Mouse (Mus musculus): Measurements from ENCODE around the gene Lgals7.
"Not testable (repeated sequence)": the region's sequence is repeated elsewhere in the genome, so short reads cannot be mapped to it uniquely, and the experiment has no call there.

Lgals7 gene

DNA sequence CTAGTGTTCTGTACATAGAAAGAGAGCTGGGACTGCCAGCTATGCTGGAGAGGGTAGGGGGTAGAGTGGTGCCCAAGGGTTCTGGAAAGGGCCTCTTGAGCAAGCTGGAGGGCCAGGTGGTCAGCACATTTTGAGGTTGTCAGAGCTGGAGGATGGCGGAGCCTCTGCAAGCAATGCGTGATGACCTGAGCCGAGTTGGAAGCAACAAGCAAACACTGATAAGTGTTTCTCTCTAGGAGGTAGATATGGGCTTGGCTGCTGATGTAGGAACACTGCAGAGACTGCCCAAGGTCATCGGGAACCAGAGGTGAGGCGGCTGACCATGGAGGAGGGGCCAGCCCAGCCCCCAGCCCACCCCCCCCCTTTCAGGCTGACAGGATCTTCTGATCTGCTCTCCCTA is 32.7 kb upstream of the Lgals7 start:
- DNase-seq (ENCODE audit: low spot score), result no peak

DNA sequence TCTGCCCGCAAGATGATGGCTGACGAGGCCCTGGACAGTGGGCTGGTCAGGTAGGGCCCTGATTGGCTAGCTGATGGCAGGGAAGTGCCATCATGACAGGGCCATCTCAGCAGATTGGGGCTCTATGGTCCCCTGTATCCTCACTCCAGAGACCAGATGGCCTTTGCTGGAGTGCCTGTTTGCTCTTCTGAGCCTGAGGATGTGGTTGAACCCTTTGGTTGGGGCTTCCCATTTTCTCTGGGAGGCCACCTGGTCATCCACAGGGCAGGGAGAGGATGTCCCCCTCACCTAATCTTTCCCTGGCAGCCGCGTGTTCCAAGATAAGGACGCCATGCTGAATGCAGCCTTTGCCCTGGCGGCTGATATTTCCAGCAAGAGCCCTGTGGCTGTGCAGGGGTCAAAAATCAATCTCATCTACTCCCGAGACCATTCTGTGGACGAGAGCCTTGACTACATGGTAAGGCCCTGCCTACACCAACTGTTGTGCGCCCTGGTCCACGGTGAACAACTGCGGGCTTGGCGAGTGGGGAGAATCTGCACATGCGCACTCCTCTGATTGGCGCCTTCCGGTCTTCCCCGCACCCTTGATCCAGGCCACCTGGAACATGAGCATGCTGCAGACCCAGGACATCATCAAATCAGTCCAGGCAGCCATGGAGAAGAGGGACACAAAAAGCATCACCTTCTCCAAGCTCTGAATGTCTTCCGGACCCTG is 32.1 kb upstream of the Lgals7 start:
- DNase-seq (ENCODE audit: low spot score), result no peak

DNA sequence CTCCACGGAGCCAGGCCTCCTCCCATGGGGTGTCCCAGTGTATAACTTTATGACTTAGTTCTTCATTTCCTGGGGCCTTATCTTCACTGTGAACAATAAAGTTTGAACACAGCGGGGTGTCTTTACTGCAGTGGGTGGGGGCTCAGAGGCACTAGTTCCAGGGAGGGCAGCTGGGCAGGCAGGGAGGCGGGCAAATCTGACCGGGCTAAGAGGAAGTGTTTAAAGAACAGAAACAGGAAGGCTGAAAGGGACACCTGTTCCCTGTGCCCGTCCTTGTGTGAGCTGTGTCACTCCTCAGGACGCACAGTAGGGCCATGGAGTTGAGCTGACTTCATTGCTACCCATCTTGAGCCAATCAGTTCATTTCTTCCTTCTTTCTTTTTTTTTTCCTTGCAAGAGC is 31.5 kb upstream of the Lgals7 start:
- no peak for DNase-seq (ENCODE audit: low spot score)

DNA sequence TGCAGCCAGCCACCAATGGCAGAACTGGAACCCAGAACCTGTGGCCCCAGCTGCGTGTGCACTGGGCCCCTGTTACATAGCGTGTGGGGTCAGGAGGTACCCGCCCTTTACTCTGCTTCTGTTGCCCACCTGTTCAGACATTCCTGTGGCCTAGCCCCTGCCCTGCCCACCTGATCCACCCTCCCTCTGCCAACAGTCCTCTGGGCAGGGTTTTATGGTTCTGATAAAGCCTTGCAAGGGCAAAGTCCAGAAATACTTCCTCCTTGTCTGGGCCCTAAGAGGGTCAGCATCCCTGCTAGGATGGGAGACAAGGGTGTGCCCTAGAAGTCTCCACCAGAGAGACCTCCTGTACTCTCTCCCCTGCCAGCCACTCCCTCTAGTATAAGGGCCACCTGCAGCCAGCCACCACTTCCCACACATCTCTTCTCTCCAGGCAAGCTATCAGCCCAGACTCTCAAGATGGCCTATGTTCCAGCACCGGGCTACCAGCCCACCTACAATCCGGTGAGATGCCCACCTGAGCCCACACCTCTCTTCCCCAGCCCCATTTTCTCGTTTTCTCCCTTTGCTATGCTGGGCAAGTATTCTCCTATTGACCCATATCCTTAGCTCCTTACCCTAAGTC is 29.8 kb upstream of the Lgals7 start, which contains the start of gene Lgals4:
Gene Lgals4 (plus strand): TSS at position 132 of the 625 bp plus-strand sequence.
- DNase-seq (ENCODE audit: low spot score), result no peak

DNA sequence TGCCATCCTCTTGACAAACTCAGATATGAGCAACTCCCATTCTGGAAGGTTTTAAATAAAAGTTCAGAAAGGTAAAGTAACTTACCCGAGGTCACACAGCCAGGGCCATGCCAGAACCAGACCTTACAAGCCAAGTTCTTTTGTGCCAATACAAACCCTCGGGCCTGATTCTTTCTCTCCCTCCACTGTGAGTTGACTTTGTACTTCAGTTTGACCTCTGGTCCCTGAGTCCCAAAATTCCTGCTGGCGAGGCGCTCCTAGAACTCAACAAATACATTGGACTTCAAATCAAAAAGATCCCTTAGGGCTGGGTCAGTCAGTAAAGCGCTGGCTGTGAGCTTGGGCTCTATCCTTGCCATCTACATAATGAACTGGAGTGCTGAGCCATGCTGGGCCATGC is 26.7 kb upstream of the Lgals7 start:
- no peak for DNase-seq (ENCODE audit: low spot score)

DNA sequence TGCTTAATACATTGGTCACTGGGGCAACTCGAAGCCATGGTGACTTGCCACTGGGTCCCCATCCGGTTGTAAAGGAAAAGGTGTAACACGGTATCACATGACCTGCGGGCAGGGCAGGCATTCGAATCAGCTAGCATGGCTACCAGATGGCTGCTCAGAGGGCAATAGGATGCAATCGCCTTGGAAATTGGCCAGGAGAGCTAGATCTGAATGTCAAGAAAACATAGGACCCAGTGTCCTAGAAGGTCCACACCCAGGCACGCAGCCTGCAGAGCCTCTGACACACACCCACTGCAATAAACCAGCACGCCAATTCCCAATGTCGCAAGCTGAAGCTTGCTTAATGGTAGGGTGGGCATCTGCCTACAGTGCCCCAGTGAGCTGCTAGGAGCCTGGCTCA is 25.3 kb upstream of the Lgals7 start:
- peak; percentile 68 for DNase-seq (ENCODE audit: low spot score)

DNA sequence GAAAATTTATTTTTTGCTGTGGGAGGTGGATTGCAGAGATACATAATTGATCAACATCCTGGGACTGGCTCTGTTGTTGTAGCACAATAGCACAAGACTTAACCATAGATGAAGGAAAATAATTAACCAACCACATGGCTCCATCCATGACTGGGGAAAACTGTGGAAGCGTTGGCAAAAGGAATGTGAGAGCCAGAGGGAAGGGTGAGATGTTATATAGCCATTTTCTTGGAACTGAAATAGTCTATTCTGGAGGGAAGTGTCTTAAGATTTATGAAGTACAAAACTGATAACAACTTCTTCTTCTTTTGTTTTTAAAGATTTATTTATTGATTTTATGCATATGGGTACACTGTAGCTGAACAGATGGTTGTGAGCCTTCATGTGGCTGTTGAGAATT is 16.4 kb upstream of the Lgals7 start:
- DNase-seq (ENCODE audit: low spot score), result no peak

DNA sequence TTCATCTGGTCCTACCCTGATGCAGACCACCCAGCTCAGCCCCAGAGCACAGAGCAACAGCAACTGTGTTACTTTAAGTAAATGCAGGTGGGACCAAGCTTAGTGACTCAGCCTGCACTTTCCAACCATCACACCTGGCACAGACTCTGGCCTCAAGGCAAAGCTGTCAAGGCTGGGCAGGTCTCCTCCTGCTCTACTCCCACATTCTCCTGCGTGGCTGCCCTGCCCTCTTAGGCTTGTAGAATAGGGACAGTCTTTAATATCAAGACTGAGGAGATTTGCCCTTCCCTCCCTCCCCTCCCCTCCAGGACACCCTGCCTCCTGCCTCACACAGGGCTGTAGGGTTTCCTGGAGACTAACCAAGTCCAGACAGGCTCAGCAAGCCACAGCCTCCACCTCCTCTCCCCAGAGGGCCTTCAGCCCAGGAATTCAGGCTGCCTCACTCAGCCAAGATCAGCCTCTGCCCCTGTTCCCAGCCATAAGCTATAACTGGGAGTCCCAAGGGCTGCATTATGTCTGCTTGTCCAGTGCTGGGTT is 13.9 kb upstream of the Lgals7 start:
- peak; percentile 29 for DNase-seq (ENCODE audit: low spot score)

DNA sequence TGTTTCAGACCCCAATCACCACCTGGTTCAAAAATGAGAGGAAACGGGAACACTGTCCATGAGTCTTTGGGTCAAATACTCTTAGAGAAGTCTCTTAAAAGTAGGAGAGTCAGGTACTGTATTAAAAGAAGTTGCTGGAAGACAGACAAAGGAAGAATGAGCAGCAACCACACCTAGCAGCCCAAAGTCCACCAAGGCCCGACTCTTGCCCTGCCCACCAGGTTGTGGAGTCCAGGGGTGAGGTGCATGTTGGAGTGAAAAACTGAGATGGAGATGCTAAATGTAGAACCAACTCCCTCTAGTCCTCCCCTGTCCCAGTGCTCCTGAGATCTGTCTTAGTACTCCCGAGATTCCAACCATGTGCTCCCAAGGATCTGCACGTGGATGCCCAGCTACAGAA is 13.0 kb upstream of the Lgals7 start:
- DNase-seq (ENCODE audit: low spot score), result no peak

DNA sequence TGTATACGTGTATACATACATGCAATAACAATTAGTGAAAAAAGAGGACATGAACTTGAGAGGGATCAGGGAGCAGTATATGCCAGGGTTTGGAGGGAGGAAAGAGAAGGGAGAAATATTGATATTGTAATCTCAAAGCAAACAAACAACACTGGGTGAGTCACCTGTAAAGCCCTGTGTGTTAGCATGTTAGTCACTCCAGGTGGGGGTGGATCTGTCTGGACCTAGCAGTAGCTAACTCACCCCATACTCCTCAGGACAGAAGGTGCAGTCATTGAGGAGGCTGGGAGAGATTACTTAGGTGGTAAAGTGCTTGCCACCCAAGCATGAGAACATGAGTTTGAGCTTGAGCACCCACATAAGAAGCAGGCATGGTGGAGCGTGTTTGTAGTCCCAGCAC is 3.7 kb upstream of the Lgals7 start:
- DNase-seq (ENCODE audit: low spot score), result no peak

DNA sequence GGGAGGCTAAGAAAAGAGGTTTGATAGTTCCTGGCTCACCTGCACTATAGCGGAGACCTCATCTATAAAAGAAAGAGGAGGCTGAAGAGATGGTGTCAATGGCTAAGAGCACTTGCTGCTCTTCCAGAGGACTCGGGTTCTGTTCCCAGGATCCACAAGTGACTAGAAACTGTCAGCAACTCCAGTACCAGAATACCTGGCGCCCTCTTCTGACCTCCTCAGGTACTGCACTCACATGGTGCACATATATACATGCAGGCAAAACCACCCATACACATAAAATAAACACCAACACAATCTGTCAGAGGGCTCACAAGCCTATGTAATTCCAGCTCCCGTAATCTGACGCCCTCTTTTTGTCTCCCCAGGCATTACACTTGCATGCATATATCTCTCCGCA is 2.8 kb upstream of the Lgals7 start:
- no peak for DNase-seq (ENCODE audit: low spot score)

DNA sequence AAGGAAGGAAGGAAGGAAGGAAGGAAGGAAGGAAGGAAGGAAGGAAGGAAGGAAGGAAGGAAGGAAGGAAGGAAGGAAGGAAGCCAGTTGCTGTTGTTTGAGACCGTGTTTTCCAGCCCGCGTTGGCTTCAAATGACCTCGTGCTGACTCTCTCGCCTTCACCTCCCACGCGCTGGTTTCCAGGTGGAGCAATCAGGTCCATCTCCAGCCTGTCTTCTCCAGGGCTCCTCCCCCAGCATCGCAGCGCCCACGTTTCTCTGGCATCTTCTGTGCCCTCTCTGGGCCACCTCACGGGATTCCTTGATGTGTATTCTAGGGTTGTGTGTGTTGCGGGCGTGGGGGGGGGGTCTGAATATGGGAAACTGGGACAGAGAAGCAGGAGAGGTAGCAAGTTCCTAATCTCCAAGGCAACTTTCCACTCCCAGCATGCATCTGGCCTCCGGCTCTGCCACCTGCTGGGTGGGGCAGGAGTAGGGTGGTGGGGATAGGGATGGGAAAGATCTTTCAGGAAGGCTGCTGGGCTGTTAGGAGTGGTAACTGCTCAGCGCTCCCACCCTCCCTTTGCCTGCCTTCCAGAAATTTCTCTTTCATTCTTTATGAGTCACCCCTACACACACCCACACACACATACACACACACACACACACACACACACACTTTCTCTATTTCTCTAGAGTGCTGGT is 695 bp upstream of the Lgals7 start:
- DNase-seq (ENCODE audit: low spot score), result no peak

DNA sequence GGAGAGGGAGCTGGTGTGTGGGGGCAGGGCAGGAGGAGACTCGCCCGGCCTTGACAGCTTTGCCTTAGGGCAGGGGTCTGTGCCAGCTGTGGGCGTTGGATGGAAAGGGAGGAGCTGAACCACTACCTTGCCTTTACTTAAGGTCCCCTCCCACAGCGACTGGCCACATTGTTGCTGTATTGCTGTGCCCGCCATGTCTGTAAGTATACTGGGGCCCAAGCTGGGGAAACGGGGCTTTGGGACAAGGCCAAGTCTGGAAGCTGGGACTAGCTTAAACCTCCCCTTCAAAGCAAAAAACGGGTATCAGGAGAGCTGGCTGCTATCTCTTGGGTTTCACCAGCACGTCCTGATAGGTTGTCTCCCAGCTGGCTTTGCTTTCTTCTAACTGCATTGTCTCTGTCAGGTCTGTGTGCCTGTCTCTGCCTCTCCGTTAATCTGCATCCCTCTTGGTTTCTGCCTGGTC is 666 bp downstream of the Lgals7 start:
- no peak for DNase-seq (ENCODE audit: low spot score)

DNA sequence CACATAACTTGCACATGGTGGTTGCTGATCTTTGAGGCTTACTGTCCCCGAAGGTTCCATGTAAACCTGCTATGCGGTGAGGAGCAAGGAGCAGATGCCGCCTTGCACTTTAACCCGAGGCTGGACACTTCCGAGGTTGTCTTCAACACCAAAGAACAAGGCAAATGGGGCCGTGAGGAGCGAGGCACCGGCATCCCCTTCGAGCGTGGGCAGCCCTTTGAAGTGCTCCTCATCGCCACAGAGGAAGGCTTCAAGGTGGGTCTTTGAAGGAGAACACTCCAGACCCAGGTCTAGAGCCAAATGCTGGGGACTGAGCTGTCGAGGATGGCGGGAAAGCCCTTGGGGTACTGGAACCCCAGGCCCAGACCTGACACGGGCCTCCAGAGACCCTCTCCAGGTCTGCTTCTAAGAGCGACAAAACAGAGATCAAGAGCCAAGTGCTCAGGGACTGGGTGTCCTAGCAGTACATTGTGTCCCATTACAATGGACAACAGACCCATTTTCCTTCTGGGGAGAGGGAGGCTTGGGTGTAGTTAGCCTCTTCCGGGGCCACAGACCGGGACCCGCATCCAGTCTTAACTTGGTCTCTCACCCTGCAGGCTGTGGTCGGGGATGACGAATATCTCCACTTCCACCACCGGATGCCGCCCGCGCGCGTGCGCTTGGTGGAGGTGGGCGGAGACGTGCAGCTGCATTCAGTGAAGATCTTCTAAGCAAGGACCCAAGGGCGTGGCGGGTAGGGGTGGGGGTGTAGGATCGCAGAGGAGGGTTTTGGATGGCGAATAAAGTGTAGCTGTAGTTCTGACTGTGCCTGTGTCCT is 2.0 kb downstream of the Lgals7 start:
- DNase-seq (ENCODE audit: low spot score), result no peak

DNA sequence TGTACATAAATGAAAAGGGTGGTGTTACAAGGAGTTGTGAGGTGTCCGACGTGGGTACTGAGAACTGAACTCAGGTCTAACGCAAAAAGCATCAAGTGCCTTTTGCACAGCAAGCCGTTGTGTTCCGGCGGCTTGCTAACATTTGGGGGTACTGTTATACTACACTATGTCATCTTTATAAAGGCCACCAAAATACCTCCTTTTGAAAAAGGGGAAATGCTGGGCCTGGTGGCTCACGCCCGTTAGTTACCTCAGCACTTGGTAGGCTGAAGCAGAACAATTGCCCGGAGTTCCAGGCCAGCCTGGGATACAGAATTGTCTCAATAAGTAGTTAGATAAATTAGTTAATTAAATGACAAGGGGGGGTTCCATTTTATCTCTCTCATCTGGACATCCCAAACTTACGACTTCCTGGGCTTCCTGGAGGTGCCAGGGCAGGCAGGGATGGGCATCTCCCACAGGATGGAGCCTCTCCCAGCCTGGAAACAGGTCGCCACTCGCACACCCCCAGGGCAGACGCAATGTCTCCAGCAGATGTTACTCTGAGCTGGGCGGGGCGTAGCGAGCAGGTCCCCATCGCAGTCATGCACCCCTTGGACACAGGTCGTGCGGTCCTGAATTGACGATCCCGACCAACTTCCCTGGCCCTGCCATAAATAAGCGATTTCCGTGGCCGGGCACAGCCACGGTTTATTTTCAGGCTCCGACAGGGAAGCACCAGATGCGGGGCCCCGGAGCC is 3.3 kb downstream of the Lgals7 start:
- DNase-seq (ENCODE audit: low spot score), result no peak

DNA sequence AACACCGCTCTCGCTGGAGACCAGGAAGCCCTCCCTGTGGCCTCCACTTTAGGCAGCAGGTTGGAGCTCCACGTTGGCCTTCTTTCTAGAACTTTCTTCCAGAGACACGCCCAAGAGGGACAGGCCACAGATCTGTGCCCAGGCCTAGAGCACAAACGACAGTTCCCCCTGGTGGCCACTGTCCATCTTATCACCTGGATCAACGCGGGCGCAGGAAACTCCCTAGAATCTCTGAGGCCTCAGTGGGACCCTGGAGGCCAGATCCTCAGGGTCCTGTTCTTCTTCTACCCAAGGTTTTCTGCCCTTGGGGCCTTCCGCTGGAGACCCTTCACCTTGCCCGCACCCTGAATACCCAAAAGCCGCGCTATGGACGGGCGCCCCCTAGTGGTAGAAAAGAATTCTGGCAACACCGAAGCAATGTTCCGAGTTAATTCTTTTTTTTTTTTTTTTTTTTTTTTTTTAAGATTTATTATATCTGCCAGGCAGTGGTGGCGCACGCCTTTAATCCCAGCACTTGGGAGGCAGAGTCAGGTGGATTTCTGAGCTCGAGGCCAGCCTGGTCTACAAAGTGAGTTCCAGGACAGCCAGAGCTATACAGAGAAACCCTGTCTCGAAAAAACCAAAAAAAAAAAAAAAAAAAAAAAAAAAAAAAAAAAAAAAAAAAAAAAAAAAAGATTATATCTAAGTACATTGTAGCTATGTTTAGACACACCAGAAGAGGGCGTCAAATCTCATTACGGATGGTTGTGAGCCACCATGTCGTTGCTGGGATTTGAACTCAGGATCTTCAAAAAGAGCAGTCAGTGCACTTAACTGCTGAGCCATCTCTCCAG is 4.1 kb downstream of the Lgals7 start:
- not testable (repeated sequence) for DNase-seq (ENCODE audit: low spot score)

DNA sequence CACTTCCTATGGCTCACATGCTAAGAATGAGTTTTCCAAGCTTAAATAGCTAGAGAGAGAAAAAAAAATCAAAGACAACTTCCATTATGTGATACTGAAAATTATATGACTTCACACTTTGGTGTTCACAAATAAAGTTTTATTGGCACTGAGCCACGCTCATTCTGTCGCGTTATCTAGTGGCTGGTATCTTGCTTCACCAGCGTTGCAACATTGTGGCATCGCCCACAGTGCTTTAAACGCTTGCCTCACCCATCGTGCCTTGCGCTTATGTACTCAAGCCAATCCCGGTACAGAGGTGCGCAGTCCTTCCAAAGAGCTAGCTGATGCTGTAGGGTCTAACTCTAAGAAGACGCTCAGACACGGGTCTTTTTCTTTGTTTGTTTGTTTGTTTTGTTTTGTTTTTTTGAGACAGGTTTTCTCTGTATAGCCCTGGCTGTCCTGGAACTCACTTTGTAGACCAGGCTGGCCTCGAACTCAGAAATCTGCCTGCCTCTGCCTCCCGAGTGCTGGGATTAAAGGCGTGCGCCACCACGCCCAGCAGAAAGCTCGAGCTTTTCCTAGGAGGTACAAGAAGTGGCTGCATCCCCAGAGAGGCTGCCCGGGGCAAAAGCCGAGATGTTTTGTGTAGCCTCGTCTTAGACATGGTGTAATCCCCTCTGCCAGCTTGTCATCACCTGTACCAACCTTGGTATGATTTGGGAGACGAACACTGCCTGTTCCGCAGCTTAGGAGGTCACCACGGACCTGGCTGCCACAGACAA is 7.4 kb downstream of the Lgals7 start:
- no peak for DNase-seq (ENCODE audit: low spot score)

DNA sequence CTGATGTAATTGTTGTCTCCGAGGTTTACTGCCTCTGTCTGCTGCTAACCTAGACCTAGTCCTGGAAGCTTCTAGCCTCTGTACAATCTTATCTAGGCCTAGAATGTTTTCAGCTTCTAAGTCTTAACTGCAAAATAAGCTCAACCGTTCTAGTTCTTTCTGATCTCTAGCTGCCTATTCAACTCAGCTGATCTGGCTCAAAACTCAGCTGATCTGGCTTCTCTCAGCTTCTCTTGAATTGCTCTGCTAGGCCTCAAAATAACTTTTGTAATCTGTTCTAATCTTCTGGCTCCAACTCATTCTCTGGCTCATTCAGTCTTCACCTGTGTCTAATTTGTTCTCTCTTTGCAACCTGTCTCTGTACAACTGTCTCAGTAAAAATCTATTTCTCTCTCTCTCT is 10.9 kb downstream of the Lgals7 start:
- no peak for DNase-seq (ENCODE audit: low spot score)

DNA sequence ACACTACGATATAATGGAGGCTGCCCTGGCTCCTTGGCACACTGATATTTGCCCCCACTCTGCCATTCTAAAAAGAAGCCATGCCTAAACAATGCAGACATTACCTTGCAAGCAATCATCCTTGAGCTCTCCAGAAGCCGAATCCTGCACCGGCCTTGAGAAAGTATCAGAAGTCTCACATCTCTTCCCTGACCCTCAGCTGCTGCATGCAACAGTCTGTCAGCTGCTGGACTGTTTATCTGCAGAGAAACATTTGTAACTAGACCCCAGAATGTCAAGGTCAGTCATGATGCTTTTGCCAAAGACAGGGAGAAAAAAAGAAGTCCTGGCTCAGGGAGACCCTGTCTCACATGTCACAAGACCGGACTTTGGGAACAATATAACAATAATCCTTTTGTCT is 12.4 kb downstream of the Lgals7 start:
- DNase-seq (ENCODE audit: low spot score), result no peak

DNA sequence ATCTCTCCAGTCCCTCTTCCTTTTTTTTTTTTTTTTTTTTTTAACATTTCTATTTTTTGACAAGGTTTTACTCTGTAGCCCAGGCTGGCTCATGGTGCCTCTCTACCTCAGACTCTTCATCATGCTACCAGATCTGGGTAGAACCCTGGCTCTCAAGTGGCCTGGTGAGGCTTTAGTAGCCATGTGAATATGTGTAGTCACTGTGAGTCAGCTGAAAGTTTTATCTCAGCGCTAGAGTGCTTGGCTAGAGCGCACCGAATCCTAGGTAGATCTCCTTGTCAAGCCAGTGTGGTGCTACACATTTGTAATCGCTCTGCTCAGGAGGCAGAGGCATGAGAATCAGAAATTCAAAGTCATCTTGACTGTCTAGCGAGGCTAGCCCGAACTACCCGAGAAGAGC is 13.5 kb downstream of the Lgals7 start:
- no peak for DNase-seq (ENCODE audit: low spot score)
